Mouse (Mus musculus): ENCODE measurements around the gene Fis1. TPM values are rescaled to one million over a fixed set of nuclear protein-coding genes. Genes with fewer than 3 reads are reported as not detected.
A peak's percentile ranks its signal among the peaks of the same experiment; 100 is the strongest.

Fis1 gene
- polyA plus RNA-seq, 1 experiment from 2014 or later = 354 TPM

DNA sequence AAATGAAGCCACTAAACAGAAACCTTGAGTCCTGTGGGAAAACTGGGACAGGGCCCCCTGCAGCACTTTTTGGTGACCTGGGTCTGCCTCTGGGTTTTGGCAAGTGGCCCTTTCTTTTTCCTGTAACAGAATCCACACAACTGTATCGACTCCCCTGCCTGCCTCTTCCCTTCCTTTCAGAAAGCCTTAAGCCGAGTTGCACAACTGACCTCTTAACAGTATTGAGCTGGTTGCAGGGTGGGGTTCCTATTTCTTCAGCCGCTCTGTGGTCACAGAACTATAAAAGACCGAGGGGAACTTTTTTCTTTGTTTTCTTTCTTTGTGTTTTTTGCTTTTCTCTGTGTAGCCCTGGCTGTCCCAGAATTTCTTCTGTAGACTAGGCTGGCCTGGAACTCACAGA is 24.7 kb downstream of the Fis1 start:
- no peak for ATAC-seq (ENCODE audit: low FRiP score)
- Histone ChIP-seq H3K9me3 (replicated peaks) (no peaks in the 10 kb centered on the region), H3K4me2 (no peak overlapping the region), H3K27me3 (replicated peaks) (no peaks in the 10 kb centered on the region), H3K4me1 (0 out of 2 replicates have a peak, but pooled peaks cover 2% of the 10 kb centered on the region), H3K4me3 (replicated peaks) (no peak overlapping the region), H3K27ac (replicated peaks) (no peak overlapping the region), H3K9ac (replicated peaks) (no peak overlapping the region), H3K36me3 (peaks cover 16% of the 10 kb centered on the region)
- 83% methylated on average over 4 of the region's 4 CpGs for WGBS

- peaks cover 21% of the 10 kb centered on the region for H3K36me3 ChIP-seq
- no peak overlapping the region for H3K27ac ChIP-seq (replicated peaks)
- WGBS = 78% methylated on average over 2 of the region's 2 CpGs
- H3K4me2 ChIP-seq = no peak overlapping the region
- ATAC-seq (ENCODE audit: low FRiP score) = no peak
- H3K4me1 ChIP-seq = peaks cover 4% of the 10 kb centered on the region; the same call in 1 of the 2 replicates
- no peaks in the 10 kb centered on the region for H3K27me3 ChIP-seq (replicated peaks)
- H3K9me3 ChIP-seq (replicated peaks) = no peaks in the 10 kb centered on the region
- no peak overlapping the region for H3K9ac ChIP-seq (replicated peaks)
- H3K4me3 ChIP-seq (replicated peaks) = no peak overlapping the region
These were observed 26.7 kb downstream of the Fis1 start for GRCm38 (mm10) chr5:136979762-136980161.

DNA sequence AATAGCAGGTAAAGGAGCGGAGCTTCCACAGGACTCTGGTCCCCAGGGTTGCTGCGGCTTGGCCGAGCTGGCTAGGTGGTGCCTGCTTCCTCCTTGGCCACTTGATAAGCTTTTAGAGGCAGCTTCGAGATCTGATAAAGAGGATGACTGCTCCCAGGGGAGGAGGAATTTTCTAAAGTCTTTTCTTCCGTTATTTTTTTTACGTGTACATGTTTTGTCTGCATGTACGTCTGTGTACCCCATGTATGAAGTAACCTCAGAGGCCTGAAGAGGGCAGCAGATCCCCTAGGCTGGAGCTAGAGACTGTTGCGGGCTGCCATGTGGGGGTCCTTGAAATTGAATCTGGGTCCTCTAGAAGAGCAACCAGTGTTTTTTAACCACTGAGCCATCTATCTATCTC is 27.9 kb downstream of the Fis1 start:
- peaks cover 21% of the 10 kb centered on the region for H3K36me3 ChIP-seq
- H3K9me3 ChIP-seq (replicated peaks) = no peaks in the 10 kb centered on the region
- H3K4me3 ChIP-seq (replicated peaks) = no peak overlapping the region
- H3K4me2 ChIP-seq = no peak overlapping the region
- peaks cover 14% of the 10 kb centered on the region for H3K4me1 ChIP-seq
- no peak overlapping the region for H3K27ac ChIP-seq (replicated peaks)
- no peaks in the 10 kb centered on the region for H3K27me3 ChIP-seq (replicated peaks)
- ATAC-seq (ENCODE audit: low FRiP score) = no peak
- H3K9ac ChIP-seq (replicated peaks) = no peak overlapping the region
- WGBS = 91% methylated on average over 8 of the region's 8 CpGs

DNA sequence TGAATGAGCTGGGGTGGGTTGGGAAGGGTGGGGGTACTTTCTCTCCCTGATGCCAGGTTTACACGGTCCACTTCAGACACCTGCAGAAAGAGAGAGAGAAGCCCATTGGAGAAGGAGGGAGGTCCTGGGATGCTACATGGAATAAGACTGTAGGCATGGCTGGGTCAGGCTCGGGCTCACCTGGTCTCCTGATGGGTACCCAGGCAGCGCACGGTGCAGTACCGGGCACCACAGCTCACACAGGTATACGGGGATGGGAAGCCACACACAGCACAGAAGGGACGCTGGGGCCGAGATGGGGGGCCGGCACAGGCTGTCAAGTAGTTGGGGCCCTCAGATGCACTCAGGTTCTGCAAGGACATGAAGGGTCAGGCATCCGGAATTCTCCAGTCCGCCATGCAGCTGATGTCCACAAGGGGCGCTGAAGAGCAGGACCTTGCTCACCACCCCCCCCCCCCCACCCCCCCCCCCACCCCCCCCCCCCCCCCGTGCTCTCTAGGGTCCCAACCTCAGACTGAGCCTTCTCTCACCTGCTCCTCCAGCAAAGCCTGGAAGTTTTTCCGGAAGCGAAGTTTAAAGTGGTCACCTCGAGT is 29.4 kb downstream of the Fis1 start:
- peaks cover 19% of the 10 kb centered on the region for H3K4me1 ChIP-seq
- no peak overlapping the region for H3K4me3 ChIP-seq (replicated peaks)
- no peaks in the 10 kb centered on the region for H3K9me3 ChIP-seq (replicated peaks)
- no peak overlapping the region for H3K9ac ChIP-seq (replicated peaks)
- peaks cover 21% of the 10 kb centered on the region for H3K36me3 ChIP-seq
- no peaks in the 10 kb centered on the region for H3K27me3 ChIP-seq (replicated peaks)
- no peak for ATAC-seq (ENCODE audit: low FRiP score)
- 50% methylated on average over 15 of the region's 16 CpGs for WGBS
- no peak overlapping the region for H3K27ac ChIP-seq (replicated peaks)
- H3K4me2 ChIP-seq = no peak overlapping the region

- ATAC-seq (ENCODE audit: low FRiP score) = no peak
- WGBS = 65% methylated on average over 14 of the region's 14 CpGs
- Histone ChIP-seq H3K4me3 (replicated peaks) (no peak overlapping the region), H3K4me1 (peaks cover 33% of the 10 kb centered on the region), H3K27me3 (replicated peaks) (no peaks in the 10 kb centered on the region), H3K36me3 (peaks cover 31% of the 10 kb centered on the region), H3K27ac (replicated peaks) (no peak overlapping the region), H3K9me3 (replicated peaks) (no peaks in the 10 kb centered on the region), H3K4me2 (no peak overlapping the region), H3K9ac (replicated peaks) (no peak overlapping the region)
These were observed 31.8 kb downstream of the Fis1 start for GRCm38 (mm10) chr5:136984828-136985227.

- under 1% methylated on average over 26 of the region's 26 CpGs for WGBS
- no peaks in the 10 kb centered on the region for H3K9me3 ChIP-seq (replicated peaks)
- H3K4me3 ChIP-seq (replicated peaks) = peak within 1 kb of the TSS; percentile 73
These were observed 33.6 kb downstream of the Fis1 start, which contains the start of gene Plod3 for GRCm38 (mm10) chr5:136986695-136987137. TSS of gene Plod3 (plus strand) at chr5:136987019.

GRCm38 (mm10) chr5:136987138-136987933 is 34.3 kb downstream of the Fis1 start:
- H3K4me2 ChIP-seq = peak overlapping the region; percentile 74
- H3K36me3 ChIP-seq = peaks cover 40% of the 10 kb centered on the region
- no peaks in the 10 kb centered on the region for H3K27me3 ChIP-seq (replicated peaks)
- peak; percentile 64 for ATAC-seq (ENCODE audit: low FRiP score)
- no peaks in the 10 kb centered on the region for H3K9me3 ChIP-seq (replicated peaks)
- peak overlapping the region; percentile 90 for H3K9ac ChIP-seq (replicated peaks)
- H3K4me1 ChIP-seq = peaks cover 33% of the 10 kb centered on the region
- peak overlapping the region; percentile 95 for H3K27ac ChIP-seq (replicated peaks)
- under 1% methylated on average over 66 of the region's 67 CpGs for WGBS
- H3K4me3 ChIP-seq (replicated peaks) = peak overlapping the region; percentile 73

More at GRCm38 (mm10) chr5:136986695-136987137, 33.6 kb downstream of the Fis1 start, which contains the start of gene Plod3:
- H3K4me2 ChIP-seq = peak within 1 kb of the TSS; percentile 74
- H3K27ac ChIP-seq (replicated peaks) = peak within 1 kb of the TSS; percentile 95
- H3K9ac ChIP-seq (replicated peaks) = peak within 1 kb of the TSS; percentile 90
- peaks cover 33% of the 10 kb centered on the region for H3K4me1 ChIP-seq
- ATAC-seq (ENCODE audit: low FRiP score) = peak; percentile 93
- H3K36me3 ChIP-seq = peaks cover 39% of the 10 kb centered on the region
- no peaks in the 10 kb centered on the region for H3K27me3 ChIP-seq (replicated peaks)

DNA sequence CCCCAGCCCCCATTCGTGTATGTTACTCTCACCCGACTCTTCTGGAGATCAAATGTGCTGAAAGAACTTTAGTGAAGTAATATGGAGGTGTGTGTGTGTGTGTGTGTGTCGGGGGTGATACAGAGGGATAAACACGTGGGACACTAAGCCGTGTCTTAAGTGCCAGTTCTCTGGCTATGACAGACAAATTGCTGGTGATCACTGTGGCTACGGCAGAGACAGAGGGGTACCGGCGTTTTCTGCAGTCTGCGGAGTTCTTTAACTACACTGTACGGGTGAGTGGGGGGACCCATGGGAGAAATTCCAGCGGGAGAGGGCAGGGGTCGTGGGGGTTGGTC is 34.8 kb downstream of the Fis1 start, which contains the start of gene Znhit1:
Znhit1 (minus strand) TSS at position 88 of the 338 bp plus-strand sequence.
- H3K9me3 ChIP-seq (replicated peaks) = no peaks in the 10 kb centered on the region
- ATAC-seq (ENCODE audit: low FRiP score) = no peak
- peaks cover 46% of the 10 kb centered on the region for H3K36me3 ChIP-seq
- peak within 1 kb of the TSS; percentile 90 for H3K9ac ChIP-seq (replicated peaks)
- H3K4me1 ChIP-seq = peaks cover 31% of the 10 kb centered on the region
- H3K27me3 ChIP-seq (replicated peaks) = no peaks in the 10 kb centered on the region
- peak within 1 kb of the TSS; percentile 74 for H3K4me2 ChIP-seq
- H3K27ac ChIP-seq (replicated peaks) = peak within 1 kb of the TSS; percentile 95
- H3K4me3 ChIP-seq (replicated peaks) = peak within 1 kb of the TSS; percentile 73
- 4% methylated on average over 12 of the region's 12 CpGs for WGBS

GRCm38 (mm10) chr5:136988420-136988819 is 35.3 kb downstream of the Fis1 start:
- 64% methylated on average over 7 of the region's 7 CpGs for WGBS
- Histone ChIP-seq H3K4me3 (replicated peaks) (peak overlapping the region; percentile 73), H3K36me3 (peaks cover 51% of the 10 kb centered on the region), H3K9me3 (replicated peaks) (no peaks in the 10 kb centered on the region), H3K9ac (replicated peaks) (peak overlapping the region; percentile 90), H3K4me1 (peaks cover 31% of the 10 kb centered on the region), H3K27ac (replicated peaks) (peak overlapping the region; percentile 95), H3K4me2 (peak overlapping the region; percentile 74), H3K27me3 (replicated peaks) (no peaks in the 10 kb centered on the region)
- no peak for ATAC-seq (ENCODE audit: low FRiP score)

- Histone ChIP-seq H3K36me3 (peaks cover 60% of the 10 kb centered on the region), H3K4me2 (no peak overlapping the region), H3K27me3 (replicated peaks) (no peaks in the 10 kb centered on the region), H3K4me3 (replicated peaks) (no peak overlapping the region), H3K9me3 (replicated peaks) (no peaks in the 10 kb centered on the region), H3K4me1 (peaks cover 29% of the 10 kb centered on the region), H3K9ac (replicated peaks) (no peak overlapping the region), H3K27ac (replicated peaks) (no peak overlapping the region)
- WGBS = 94% methylated on average over 6 of the region's 6 CpGs
- ATAC-seq (ENCODE audit: low FRiP score) = no peak
These were observed 36.7 kb downstream of the Fis1 start for GRCm38 (mm10) chr5:136989801-136990200.

DNA sequence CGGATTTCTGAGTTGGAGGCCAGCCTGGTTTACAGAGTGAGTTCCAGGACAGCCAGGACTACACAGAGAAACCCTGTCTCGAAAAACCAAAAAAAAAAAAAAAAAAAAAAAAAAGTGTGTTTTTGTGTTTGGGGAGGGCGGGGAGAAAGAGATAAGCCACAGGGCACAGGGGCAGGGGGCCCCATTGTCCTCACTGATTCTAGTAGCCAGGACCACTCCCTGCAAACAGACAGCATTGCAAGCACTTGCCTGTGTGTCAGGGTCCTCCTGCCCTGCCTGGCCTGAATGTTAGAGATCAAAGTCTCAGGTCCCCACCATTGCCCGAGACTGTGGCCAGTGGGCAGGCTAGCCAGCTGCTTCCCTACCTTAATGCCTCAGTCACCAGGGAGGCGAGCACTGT is 46.4 kb downstream of the Fis1 start:
- Histone ChIP-seq H3K9ac (replicated peaks) (no peak overlapping the region), H3K27me3 (replicated peaks) (no peaks in the 10 kb centered on the region), H3K4me3 (replicated peaks) (no peak overlapping the region), H3K4me1 (no peaks in the 10 kb centered on the region), H3K4me2 (no peak overlapping the region), H3K36me3 (peaks cover 20% of the 10 kb centered on the region), H3K9me3 (replicated peaks) (no peaks in the 10 kb centered on the region), H3K27ac (replicated peaks) (no peak overlapping the region)
- no peak for ATAC-seq (ENCODE audit: low FRiP score)
- 67% methylated on average over 5 of the region's 5 CpGs for WGBS

GRCm38 (mm10) chr5:137000612-137001011 is 47.5 kb downstream of the Fis1 start:
- Histone ChIP-seq H3K27me3 (replicated peaks) (no peaks in the 10 kb centered on the region), H3K4me3 (replicated peaks) (no peak overlapping the region), H3K36me3 (peaks cover 8% of the 10 kb centered on the region), H3K4me2 (no peak overlapping the region), H3K27ac (replicated peaks) (no peak overlapping the region), H3K9me3 (replicated peaks) (no peaks in the 10 kb centered on the region), H3K4me1 (no peaks in the 10 kb centered on the region), H3K9ac (replicated peaks) (no peak overlapping the region)
- whole genome bisulfite sequencing = 89% methylated on average over 2 of the region's 2 CpGs
- no peak for ATAC-seq (ENCODE audit: low FRiP score)

Data from neural tube, embryonic 15.5 days (tissue).